Mouse (Mus musculus): Measurements from ENCODE around the gene Gm1527.
"Not testable (repeated sequence)": the region's sequence is repeated elsewhere in the genome, so short reads cannot be mapped to it uniquely, and the experiment has no call there.

Gene Gm1527

GRCm38 (mm10) chr3:28892317-28892716, at the start of gene Gm1527:
TSS of gene Gm1527 (plus strand) at chr3:28892617.
- no peak for DNase-seq (ENCODE audit: low read depth, low spot score)

GRCm38 (mm10) chr3:28843231-28843630, 49.2 kb upstream of the Gm1527 start:
- no peak for DNase-seq (ENCODE audit: low read depth, low spot score)

GRCm38 (mm10) chr3:28847115-28847514, 45.3 kb upstream of the Gm1527 start:
- DNase-seq (ENCODE audit: low read depth, low spot score): no peak

- DNase-seq (ENCODE audit: low read depth, low spot score): not testable (repeated sequence)
These were observed 40.2 kb upstream of the Gm1527 start for GRCm38 (mm10) chr3:28852174-28852573.

GRCm38 (mm10) chr3:28859630-28860392, 32.6 kb upstream of the Gm1527 start:
- DNase-seq (ENCODE audit: low read depth, low spot score): not testable (repeated sequence)

- DNase-seq (ENCODE audit: low read depth, low spot score): not testable (repeated sequence)
These were observed 4.5 kb downstream of the Gm1527 start for GRCm38 (mm10) chr3:28896966-28897365.

- DNase-seq (ENCODE audit: low read depth, low spot score): no peak
These were observed 73.5 kb downstream of the Gm1527 start for GRCm38 (mm10) chr3:28965931-28966330.

GRCm38 (mm10) chr3:28968851-28969250, 76.4 kb downstream of the Gm1527 start:
- DNase-seq (ENCODE audit: low read depth, low spot score): peak; percentile 5

Measured in WW6 (cell line).